Mouse (Mus musculus) c-Kit-positive CD71-positive TER-119-negative erythroid progenitor cells, embryonic 14.5 days (primary cell): Measurements from ENCODE around the gene Trip10.

ENCODE experiments used
- DNase-seq: peaks from one replicate; pipeline ENCODE4 v3.0.0-alpha.2; 2013; ENCODE audit warnings: low read depth

Trip10 gene

GRCm38 (mm10) chr17:57249186-57250181, at the start of gene Trip10:
Gene Trip10 (plus strand): TSS chr17:57249455.
- peak; percentile 85 for DNase-seq

- no peak for DNase-seq
These were observed 47.2 kb upstream of the Trip10 start for GRCm38 (mm10) chr17:57201841-57202724.

GRCm38 (mm10) chr17:57207938-57208337, 41.3 kb upstream of the Trip10 start:
- DNase-seq = no peak

DNA sequence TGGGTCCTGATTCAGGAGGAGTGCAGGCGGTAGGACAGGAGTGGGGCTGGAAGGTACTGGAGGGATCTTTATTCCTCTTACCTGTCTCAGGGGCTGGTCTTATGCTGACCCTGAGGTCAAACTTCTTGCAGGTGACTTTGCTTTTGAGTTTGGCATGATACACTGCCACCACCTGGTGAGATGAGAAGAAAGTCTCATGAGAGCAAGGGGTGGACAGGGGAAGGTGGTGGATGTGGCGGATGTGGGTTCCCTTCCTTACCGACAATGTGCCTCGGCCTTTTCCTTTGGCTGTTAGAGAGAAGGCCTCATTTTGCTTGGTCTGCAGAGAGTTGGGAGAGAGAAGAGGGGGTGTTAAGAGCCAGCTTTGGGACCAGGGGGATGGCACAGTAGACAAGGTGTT, 39.9 kb upstream of the Trip10 start:
- no peak for DNase-seq

- no peak for DNase-seq
These were observed 37.8 kb upstream of the Trip10 start for GRCm38 (mm10) chr17:57211501-57211900.

DNA sequence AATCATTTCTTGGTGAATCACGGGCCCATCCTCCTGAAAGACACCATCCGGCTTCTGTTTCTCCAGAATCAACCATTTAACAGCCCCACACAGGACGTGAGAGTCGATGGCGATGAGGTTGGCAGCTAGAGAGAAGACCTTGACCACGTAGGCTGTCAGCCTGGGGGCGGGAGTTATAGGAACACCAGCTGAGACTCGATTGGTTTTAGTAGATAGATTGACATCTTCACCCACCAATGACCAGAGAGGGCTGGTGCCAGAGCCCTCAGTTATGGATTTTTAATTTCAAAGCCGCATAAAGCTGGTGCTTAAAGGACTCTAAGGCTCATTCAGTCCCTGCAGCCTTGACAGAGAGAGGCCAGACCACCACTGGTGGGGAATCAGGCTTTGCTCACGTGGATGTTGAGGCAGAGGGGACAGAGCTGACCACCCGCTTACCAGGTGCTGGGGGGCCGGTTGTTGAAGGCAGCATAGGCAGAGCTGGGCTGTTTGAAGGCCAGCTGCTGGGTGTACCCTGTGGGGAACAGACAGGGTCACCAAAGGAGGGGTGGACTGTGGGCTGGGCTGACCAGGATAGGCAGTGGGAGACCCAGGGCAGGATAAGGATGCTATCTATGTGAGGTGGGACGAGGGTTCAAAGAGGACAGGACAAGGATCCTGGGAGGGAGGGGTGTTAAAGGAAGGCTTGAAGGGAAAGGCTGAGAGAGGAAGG, 34.4 kb upstream of the Trip10 start:
- peak; percentile 25 for DNase-seq

GRCm38 (mm10) chr17:57218335-57218900, 30.8 kb upstream of the Trip10 start:
- DNase-seq = no peak

DNA sequence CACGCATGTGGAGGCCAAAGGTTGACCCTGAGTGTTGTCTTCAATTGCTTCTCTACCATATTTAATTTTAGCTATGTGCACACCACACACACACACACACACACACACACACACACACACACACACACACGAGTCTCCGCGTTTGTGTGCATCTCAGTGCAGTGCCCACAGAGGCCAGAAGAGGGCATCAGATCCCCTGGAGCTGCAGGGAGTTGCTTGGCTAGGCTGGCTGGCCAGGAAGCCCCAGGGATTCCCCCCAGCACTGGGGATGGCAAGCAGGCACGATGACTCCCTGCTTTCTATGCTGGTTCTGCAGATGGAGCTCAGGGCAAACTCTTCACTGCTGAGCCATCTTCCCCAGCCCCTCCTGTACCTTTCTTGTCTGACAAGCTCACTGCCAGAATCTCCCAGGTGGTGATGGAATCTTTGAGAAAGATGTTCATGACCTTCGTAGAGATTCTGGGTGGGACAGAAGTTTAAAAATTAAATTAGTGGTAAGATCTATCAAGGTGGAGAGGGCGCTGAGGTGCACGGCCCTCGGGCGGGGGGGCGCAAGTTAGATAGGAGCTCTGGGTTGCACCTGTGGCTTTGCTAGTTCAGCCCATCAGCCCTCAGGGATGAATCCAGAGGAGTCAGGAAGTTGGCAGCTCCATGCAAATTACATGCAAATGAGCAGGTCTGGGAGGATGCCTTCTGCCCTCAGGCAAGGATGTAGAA, 29.9 kb upstream of the Trip10 start:
- DNase-seq = peak; percentile 25

GRCm38 (mm10) chr17:57219884-57220207, 29.4 kb upstream of the Trip10 start:
- DNase-seq = peak; percentile 11

DNA sequence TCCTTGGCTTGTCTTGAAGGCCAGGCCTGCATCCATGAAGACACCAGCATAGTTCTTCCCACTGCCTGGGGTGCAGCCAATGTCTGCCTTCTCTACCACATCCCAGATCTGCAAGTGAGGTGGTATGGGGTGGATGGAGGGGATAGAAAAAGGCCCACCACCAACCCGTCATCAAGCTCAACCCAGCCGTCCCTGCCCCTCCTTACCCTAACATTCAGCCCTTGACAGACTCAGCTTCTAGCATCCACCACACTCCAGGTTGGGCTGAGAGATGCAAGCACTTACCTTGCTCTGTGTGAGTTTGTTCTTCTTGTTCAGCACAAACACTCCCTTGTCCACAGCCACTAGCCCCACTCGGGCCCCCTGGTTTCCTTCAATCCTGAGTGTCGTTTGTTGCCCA, 27.3 kb upstream of the Trip10 start:
- DNase-seq = no peak

GRCm38 (mm10) chr17:57223313-57223712, 25.9 kb upstream of the Trip10 start:
- no peak for DNase-seq

DNA sequence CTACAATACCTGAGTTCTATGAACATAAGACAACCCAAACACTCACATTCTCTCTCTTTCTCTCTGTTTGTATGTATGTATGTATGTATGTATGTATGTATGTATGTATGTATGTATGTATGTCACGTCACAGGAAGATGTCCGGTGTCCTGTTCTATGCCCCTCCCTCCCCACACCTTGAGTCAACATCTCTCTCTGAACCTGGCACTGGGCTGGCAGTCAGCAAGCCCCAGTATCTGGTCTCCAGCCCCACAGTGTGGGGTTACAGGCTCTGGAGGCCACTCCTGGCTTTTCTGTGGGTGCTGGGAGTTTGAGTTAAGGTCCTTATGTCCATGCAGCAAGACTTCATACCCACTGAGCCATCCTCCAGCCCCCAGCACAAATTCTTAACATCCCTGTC, 21.8 kb upstream of the Trip10 start:
- no peak for DNase-seq

GRCm38 (mm10) chr17:57228014-57228413, 21.2 kb upstream of the Trip10 start, which contains the start of gene C3:
Gene C3 (minus strand): TSS chr17:57228136.
- no peak for DNase-seq

- DNase-seq = no peak
These were observed 20.4 kb upstream of the Trip10 start for GRCm38 (mm10) chr17:57228873-57229272.

GRCm38 (mm10) chr17:57229851-57230727, 19.2 kb upstream of the Trip10 start:
- DNase-seq = no peak

GRCm38 (mm10) chr17:57230728-57231125, 18.5 kb upstream of the Trip10 start:
- no peak for DNase-seq

- no peak for DNase-seq
These were observed 17.9 kb upstream of the Trip10 start for GRCm38 (mm10) chr17:57231321-57231771.

GRCm38 (mm10) chr17:57232200-57232599, 17.1 kb upstream of the Trip10 start:
- DNase-seq = no peak

GRCm38 (mm10) chr17:57233038-57233437, 16.2 kb upstream of the Trip10 start:
- no peak for DNase-seq
